Mouse (Mus musculus): Measurements from ENCODE around the gene App.
A peak's percentile ranks its signal among the peaks of the same experiment; 100 is the strongest.

Gene App

DNA sequence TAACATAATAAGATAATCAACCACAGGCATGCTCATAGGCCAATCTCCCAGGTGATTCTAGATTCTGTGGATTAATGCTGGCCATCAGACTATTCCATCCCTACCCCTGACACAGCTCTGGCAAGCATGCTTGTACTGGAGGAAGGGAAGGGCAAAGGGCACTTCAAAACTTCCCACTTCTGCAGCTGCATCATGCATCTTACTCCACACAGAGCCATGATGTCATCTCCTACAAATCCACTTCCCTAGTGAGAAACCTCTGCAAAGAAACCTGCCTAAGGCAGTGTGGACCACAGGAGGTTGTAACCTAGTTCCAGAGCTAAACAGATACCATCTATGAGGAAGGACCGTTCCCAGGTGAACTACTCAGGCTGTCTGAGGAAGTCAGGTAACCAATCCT is 89.4 kb downstream of the App start:
- no peak for DNase-seq (ENCODE audit: low read depth, low spot score)

DNA sequence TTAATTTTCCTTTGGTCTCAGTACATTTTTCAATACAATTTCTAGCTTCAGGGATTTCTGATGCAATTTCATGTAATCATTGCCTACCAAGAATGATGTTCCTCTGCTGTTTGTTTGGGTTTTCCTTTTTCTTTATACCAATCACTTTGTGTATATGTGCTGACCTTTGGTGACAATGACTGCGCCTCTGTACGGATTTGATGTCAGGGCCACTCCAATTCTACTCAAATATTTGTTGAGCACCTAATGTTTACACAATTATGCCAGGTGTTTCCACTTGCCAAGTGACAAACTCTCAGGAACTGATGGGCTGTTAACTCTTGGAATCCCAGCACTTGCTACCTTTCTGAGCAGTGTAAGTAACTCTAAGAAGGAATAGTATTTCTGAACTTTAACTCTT is 98.2 kb downstream of the App start:
- DNase-seq (ENCODE audit: low read depth, low spot score) = no peak

DNA sequence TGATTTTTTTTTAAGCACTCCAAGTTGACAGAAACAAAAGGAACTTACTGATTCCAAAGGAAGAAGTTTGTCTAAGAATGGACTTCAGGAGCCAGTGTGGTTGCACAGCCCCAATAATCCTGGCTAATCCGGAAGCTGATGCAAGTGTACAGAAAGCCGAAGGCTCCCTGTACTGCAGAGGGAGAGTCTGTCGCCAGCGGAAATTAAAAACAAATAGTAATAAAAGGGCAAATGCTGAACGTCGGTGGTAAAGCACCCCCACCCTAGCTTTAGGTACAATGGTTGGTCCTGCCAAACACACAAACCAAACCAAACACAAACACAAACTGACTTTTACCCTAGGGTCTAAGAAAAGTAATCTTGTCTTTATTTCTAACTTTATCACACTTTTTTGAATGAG is 98.7 kb downstream of the App start:
- no peak for DNase-seq (ENCODE audit: low read depth, low spot score)

DNA sequence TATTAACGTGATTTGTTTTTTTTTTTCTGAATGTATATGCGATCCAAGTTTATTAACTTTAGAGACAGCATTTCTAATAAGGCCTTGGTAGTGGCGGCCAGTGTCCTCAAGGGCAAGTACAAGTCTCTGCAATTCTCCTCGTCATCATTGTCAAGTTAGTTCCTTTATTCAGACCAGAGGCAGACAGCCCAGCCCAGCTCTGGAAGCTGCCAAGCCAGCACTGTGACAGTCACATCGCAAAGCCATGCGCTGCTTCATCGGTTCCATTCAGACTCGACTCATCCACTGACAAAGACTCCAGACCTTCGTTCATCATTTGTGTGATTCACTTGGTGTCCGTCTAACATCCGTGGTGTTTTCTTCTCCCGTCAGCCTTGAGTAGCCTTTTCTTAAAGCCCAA is 100.9 kb downstream of the App start:
- DNase-seq (ENCODE audit: low read depth, low spot score) = no peak

DNA sequence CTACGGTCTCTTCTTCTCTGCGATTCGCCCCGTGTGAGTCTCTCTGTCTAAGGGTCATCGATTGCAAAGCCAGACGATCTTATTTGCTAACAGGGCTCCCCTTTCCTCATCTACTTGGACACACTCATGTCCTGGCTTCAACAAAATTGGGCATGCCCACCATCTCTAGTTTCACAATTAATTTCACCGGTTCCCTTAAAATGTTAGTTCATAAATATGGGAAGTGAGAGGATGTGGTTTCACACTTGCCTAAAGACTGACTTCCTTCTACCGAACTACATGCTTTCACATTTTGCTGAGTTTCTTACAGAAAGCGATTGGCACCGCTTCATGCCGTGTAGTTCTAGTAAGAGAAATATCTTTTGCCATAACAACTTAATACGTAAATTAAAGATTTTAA is 101.8 kb downstream of the App start:
- DNase-seq (ENCODE audit: low read depth, low spot score) = peak; percentile 1

DNA sequence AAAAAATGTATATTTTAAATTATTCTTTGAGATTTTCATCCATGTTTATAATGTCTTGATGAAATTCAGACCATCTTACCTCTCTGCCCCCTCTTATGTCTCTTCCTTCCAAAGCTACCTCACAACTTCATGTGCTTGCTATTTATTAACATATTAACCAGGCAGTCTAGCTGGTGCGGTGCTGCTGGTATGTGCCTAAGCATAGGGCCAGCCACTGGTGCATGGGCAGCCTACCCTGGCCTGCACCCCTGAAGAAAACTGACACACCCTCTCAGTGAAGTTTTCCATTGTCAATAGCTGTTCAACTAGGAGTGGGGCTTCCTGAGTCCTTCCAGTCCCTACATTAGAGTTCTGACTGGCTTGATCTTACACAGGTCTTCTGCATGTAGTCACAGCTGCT is 102.3 kb downstream of the App start:
- DNase-seq (ENCODE audit: low read depth, low spot score) = no peak

DNA sequence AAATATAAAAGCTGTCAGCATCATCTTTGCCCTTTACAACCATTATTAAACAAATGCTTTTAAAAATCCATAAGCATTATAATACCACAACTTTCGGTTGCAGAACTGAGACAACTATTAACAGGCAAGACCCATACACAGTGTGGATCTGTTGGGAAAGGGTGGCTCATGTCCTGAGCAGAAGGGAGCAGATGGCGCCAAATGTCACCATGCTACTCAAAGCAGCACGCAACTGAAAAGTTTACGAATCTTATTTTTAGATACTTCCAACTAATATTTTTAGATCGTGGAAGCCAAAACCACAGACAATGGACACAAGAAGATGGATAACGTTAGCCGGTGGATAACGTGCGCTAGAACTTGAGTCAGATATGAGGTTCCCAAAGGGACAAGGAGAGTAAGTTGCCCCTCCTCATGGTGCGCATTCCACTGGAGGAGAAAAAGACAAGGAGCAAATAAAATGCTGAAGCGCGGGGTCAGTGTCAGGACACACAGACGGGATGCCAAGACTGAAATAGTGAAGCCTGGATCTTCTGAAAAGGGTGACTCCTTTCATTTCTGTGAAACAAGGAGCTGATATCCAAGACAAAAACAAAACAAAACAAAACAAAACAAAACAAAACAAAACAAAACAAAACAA is 106.2 kb downstream of the App start:
- no peak for DNase-seq (ENCODE audit: low read depth, low spot score)

DNA sequence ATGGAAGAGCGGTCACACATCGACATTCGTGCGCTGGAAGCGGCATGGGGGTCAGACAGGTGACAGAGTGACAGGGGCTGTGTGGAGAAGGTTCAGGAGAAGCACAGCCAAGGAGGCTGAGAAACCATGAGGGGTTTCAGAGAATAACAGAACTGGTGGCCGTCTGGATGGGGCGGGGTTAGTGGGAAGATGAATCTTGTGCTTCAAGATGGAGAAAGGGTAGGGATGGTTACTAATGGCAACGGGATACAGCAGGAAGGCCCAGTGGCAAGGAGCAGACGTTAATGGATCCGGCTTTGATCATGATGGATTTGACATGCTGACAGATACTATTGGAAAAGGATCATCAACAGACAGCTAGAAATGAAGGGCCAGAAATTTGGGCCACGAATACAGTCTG is 107.3 kb downstream of the App start:
- no peak for DNase-seq (ENCODE audit: low read depth, low spot score)

DNA sequence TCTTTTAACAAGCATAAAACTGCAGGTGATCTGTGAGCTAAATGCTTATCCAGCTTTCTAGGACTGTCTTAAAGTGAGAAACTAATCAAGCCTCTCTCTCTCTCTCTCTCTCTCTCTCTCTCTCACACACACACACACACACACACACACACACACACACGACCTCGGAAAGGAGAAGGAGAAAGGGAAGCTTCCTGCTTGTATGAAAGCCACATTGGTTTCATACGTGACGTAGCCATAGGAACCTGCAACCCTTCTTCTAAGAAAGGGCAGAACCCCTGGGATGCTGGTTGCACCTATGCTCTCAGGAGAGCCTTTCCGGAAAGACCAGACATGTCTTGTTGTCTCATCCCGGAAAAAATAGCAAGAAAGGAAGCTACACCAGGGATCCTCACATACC is 108.8 kb downstream of the App start:
- no peak for DNase-seq (ENCODE audit: low read depth, low spot score)

DNA sequence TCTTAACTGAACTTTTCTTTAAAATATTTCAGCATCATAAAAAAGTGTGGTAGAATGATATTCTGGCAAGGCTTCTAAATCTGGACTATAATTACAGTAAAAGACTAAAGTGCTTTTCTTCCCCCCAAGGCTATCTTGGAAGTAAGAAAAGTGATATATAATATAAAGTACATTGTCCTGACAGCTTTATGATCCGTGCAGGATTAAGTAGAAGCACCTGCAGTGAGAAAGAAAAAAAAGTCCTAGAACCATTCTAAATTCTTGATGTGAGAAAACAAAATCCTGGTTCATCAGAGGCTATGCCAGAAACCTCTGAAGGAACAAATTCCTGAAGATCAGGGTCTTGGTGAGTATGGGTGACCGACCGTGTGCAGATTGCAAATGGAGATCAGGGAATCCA is 110.8 kb downstream of the App start:
- DNase-seq (ENCODE audit: low read depth, low spot score) = no peak

DNA sequence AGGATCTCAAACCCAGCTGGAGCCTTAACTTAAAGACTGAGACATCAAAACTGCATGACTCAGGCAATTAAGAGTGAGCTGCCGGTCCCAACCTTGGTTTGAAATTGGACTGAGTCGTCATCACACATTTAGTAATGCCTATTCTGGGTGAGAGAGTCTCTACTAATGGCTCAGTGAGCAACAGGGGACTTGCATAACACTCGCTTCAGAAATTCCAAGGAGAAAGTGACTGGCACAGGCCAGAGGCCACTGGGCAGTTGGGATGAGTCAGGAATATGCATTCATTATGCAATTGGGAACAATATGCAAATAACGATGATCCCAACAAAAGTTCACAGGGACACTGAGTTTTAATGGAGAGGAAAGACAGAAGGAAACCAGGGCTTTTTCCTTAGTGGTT is 111.8 kb downstream of the App start:
- DNase-seq (ENCODE audit: low read depth, low spot score) = no peak

DNA sequence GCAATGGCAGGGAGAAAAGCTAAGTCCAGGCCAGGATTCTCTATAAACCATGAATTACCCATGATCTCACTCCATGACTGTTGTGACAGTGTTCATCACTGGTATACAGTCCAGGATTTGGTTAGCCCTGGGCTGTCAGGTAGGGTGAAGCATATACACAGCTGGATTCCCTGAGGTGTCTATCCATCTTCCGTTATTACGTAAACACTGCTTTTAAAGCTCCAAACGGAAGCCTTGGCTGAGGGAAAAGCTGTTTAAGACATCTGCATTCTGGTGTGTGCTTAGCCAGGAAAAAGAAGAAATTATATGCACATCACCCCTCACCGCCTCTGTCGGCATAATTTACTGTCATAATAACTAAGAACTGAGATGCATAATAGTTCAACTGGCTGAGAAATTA is 115.4 kb downstream of the App start:
- DNase-seq (ENCODE audit: low read depth, low spot score) = no peak

DNA sequence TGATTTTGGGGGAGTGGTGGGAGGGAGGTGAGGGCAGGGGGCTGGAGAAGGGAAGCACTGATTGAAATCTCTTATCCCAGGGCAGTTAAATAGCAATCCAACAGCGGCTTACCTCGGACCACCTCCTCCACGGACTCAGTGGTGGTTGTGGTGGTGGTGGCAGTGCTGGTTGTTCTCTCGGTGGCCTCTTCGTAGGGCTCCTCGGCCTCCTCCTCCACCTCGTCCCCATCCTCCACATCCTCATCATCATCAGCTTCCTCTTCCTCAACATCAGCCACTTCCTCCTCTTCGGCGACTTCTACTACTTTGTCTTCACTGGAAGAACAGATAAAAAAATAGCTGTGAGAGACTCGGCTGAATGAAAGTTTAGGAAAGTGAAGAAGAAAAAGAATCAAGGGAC is 117.4 kb downstream of the App start:
- no peak for DNase-seq (ENCODE audit: low read depth, low spot score)

DNA sequence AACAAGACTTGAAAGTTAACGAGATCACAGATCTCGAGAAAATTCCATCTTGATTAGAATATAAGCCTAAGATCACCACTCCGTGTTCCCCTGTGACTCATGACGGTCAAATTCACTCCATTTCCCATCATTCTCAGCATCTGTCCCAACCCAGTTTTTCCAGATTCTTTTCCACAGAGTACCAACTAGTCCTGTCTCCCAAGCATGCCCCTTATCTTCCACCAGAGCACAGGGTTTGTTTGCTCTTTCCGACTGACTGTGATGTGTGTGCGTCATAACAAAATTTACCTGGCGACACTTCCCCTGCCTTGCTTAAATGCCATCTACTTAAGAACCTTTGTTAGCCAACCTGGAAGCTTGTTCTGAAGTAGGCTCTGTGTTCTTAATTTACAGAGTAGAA is 119.6 kb downstream of the App start:
- DNase-seq (ENCODE audit: low read depth, low spot score) = no peak

DNA sequence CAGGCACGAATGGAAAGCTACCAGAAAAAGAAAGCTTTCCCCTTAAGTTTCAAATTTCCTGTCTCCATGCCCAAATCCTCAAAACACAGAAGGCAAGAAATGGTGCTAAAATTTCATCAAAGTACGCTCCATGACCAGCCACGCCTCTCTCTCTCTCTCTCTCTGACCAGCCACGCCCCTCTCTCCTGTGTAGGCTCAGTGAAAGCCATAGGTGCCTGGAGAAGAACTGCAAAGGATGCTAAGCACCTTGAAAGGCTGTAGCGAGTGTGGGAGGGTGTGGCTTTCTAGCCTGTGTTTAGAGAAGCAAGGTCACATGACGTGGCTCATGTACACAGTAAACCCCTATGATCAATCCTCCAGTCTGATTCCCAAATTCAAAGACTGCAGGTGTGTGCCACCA is 126.3 kb downstream of the App start:
- no peak for DNase-seq (ENCODE audit: low read depth, low spot score)

DNA sequence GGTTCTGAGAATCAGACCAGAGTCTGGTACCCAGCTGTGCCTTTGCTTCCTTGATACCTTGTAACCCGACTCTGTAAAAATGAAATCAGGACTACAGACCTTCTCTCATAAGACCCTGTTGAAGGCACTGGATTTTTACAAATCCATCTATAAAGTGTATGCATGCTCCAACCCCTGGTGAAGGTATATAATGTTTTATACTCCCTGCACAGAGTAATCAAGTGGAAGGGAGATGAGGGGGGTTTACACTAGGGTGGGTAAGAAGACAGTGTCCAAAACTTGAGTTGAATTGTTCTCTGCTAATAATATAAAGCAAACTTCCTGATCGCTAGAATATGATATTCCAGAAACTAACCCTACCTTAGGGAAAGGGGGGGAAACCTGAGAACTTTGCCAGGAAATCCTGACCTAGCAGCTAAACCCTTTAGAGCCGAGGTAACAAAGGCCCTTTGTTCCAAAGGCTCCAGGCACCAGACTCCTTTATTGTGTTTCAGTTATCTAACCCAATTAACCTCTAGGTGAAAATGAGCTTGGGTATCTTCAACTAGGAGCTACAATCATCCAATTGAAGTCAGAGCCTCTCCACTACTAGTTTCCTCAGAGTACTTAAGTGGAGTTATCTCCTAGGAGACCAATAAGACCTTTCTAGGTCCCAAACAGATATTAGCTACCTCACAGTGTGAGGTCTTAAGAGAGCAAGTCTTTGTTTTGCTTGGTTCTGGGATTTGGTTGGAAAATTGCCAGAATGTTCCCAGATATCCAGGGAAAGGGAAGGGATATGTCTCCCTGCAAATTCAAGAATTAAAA is 132.2 kb downstream of the App start:
- DNase-seq (ENCODE audit: low read depth, low spot score) = no peak

DNA sequence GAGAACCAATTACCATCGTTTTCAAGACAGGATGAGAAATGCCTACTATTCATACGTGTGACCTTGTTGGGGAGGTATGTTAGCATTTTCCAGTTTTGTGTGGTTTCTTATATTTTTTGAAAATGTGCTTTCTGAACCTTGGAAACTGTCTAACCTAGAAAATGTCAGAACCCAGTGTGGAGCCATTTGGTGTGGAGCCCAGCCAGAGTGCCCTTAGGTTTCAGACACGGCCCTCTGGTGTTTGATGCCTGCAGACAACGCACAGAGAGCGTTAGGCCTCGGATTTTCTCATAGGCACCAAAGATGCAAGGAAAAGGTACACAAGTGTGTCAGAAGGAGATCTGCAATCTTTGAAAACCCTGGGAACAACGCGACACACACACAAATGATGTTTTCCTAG is 134.8 kb downstream of the App start:
- DNase-seq (ENCODE audit: low read depth, low spot score) = no peak

DNA sequence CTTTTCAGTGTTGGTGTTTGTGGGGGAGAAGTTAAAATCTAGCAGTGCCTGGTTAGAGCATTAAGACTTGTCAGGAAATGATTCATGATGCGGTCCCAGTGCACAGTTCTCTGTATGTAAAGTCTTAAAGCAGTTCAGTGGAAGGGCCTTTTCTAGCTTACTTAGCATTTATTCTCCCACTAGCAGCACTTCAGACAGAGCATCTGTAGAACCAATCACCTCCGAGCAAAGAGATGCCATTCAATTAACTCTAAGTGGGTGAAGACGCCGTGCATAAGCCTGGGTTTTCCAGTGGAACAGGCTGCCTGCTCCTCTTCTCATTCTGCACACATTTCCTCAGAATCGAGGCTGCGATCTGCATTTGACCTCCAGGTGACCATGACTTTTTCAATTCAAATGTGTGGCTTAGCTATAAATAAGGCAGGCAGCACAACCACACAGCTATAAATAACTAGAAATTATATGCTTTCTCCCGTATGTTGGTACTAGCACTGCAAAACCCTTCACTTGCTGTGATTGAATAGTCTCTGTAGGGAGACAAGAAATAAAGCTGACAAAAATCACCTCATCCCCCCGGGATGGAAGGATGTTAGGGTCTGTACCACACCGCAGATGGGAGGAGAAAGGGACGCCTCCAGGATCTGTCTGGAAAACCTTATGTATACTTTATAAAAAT is 135.5 kb downstream of the App start:
- no peak for DNase-seq (ENCODE audit: low read depth, low spot score)

DNA sequence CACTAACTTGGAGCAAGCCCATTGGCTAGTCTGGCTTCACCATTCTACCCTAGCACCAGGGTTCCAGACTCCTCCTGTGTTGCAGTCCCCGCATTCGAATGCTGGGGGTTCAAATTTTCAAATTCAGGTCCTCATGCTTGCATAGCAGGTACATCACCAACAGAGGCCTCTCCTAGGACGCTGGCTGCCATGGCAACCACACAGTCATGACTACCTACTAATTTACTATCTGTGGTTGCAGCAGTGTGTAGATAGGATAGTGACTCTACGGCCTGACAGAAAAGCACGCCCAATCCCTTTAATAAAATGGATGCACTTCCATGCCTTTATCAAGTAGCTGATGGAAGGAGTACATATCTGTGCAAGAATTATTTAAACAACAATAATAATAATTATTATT is 137.8 kb downstream of the App start:
- no peak for DNase-seq (ENCODE audit: low read depth, low spot score)

DNA sequence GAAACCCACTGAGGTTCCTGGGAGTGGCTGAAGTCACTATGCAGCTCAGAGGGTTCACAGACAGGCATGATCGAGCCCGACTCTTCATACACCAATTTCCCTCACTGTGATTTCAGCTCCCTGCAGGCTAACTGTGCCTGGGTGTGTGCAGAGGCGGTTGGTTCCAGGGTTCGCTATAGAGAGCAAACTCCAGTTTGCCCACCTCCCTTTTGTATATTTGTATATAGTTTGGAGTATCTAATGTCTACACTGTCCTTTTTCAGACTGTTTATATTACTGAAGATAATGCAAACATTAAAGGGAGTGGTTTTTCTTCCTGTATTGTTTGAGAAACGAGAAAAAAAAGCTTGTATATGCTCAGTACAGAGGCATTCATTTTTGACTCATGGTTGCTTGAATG is 139.8 kb downstream of the App start:
- DNase-seq (ENCODE audit: low read depth, low spot score) = no peak

DNA sequence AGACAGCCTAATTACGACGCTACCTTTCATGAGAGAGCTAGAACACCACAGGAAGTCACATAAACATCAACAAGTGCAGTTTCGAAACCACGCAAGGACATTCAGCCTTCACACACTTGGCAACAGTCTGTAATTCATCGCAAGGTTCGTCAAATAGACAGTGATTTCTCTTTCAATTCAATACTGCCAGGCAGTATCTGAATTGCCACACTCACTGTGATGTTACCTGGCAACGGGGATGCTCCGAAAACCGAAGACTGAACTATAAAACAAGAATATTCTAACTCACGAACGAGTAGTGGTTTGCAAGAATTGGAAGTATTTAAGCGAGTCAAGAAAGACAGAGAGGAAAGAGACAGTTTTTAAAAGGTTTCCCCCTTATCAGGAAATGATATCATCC is 142.8 kb downstream of the App start:
- no peak for DNase-seq (ENCODE audit: low read depth, low spot score)

DNA sequence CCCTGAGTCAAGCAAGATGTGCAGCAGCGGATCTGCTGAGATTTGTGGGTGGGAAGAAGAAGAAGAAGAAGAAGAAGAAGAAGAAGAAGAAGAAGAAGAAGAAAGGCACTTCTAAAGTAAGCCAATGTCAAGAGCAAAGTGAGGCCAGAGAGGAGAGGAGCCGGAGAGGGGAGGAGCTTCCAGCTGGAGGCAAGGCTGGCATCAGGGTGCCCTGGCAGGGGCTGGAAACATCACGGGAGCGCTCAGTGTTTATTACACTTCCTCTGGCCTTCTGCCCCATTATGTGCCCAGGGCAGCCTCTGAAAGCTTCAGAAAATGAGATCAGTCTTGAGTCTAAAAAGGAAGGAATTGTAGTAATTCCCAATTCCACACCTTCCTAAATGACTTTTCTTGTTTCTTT is 145.2 kb downstream of the App start:
- no peak for DNase-seq (ENCODE audit: low read depth, low spot score)

DNA sequence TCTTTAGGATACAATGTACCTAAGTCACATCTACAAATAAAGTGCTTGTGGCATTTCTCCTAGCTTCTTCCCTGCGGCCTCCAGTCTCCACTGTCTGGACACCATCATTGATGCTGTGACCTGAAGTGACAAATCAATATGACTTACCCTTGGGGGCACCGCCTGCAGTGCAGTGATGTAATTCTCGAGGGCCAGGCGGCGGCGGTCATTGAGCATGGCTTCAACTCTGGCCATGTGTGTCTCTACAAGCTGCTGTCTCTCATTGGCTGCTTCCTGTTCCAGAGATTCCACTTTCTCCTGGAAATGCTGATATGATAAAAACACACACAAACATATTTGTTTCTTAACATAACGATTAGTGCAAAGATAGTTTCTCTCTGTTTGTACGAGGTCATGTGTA is 148.9 kb downstream of the App start:
- DNase-seq (ENCODE audit: low read depth, low spot score) = no peak
